Mouse (Mus musculus) adrenal gland, adult 2 months (tissue): ENCODE data around the gene Rpl7l1. TPM values are rescaled to one million over a fixed set of nuclear protein-coding genes. Genes with fewer than 3 reads are reported as not detected.
"Not testable (repeated sequence)": the region's sequence is repeated elsewhere in the genome, so short reads cannot be mapped to it uniquely, and the experiment has no call there.

ENCODE experiments used
- DNase-seq: peaks from one replicate; pipeline ENCODE4 v3.0.0; 2021
- polyA plus RNA-seq: library from polyadenylated mRNA; depleted of rRNA; stranded (reverse); fragments of >200 nt; gene quantifications from 2 replicates; pipeline ENCODE4 v1.2.3, GENCODE M21; 2012
- total RNA-seq, 2 experiments: library from RNA; stranded (reverse); gene quantifications; 2 replicates each; pipeline ENCODE4 v1.2.3; 2021

Rpl7l1 gene
- total and polyA plus RNA-seq, 3 experiments = 8.0 to 85.9 (median 74.6) TPM

DNA sequence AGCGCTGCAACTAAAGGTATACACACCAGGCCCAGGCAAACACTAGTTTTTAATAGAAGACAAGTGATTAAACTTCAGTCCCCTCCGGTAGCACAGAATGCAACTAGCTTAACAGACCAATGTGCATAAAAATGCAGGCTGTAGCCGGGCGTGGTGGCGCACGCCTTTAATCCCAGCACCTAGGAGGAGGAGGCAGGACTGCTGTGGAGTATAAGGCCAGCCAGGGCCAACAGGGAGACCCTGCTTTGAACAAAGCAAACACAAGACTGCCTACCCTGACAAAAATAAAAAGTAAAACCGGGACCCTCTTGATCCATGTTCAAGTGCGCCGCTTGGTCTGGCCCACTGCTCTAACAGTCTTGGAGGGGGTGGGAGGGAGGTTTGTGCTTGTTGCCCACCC is 7.4 kb downstream of the Rpl7l1 start:
- DNase-seq = no peak

DNA sequence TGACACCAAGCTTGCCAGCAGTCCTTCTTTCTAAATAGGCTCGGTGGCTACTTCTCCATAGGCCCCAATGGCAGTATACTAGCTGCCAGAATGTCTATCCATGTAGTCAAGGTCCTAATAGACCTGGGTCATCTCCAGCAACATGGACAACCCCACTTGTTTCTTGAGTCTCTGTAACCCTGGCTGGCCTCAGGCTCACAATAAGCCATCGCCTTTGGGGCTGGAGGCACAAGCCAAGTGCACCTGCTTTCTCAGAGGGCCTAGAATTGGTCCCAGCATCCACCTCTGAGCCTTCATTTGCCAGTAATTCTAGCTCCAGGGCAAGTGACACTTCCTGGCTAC is 8.4 kb downstream of the Rpl7l1 start:
- DNase-seq = no peak

DNA sequence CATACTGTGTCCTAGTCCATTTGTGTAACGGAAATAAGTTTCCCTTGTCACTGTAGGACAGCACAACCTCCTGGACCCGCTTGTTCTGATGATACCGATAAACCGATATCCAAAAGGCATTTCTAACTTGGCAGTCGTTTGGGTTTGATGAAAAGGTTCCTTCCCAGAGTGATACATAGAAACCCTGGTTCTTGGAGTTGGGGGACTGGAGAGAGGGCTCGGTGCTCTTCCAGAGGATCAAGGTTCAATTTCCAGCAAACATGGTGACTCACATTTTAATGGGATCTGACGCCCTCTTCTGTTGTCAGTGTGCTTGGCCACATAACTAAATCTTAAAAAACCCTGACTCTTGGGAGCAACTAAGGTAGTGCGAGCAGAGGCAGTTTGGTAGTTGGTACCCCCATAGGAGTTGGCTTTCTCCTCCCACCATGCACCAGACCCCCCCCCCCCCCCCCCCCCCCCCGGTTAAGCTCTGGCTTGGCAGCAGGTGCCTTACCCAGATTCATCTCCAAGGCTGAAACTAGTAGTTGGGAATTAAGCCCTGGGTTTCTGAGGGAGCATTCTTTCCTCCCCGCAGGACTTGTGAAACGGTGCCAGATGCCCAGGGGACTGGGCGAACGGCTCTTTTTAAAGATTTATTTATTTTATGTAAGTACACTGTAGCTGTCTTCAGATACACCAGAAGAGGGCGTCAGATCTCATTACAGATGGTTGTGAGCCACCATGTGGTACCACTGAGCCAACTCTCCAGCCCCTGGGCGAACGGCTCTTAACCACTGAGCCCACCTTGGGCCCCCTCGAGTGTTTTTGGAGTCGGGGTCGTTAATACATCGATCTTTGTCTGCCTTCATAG is 9.0 kb downstream of the Rpl7l1 start:
- no peak for DNase-seq

DNA sequence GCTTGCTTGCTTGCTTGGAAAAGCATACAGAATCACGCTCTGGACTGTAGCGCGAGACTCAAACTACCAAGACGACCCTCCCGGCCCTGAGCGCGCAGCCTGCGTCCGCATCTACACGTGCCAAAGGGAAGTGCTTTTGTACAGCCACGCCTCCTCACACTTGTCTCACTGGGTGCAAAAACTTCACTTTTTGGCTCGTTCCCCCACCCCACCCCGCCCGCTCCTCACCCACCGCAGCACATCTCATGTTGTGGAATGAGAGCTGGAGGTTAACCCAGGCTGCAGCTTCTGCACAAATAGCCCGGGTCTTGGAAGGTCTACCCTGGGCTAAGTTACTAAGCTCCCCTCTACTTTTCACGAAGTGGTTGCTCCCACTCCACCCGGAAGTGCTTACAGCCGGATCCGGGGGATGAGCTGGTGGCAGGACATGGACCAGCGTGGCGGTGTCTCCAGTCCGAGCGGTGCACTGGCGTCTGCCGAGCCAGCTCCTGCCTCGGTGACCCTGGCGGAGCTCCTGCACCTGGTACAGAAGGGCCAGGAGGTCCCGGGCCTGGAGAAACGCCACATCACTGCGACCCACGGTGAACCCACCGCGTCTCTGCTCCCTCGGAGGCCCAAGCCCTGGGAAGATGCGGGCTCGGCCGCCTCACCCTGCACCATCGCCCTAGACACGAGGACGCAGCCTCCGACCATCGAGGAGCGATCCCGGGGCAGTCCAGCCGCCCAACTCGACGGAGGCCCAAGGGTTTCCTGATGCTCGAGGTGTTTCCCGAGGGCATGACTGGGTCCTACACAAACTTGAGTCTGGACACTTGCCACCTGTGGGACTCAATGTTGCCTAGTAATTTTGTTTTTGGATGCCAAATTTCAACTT is 9.8 kb downstream of the Rpl7l1 start, which contains the start of gene 2310039H08Rik:
2310039H08Rik (plus strand) TSS at position 232 of the 874 bp plus-strand sequence.
- peak; percentile 91 for DNase-seq

DNA sequence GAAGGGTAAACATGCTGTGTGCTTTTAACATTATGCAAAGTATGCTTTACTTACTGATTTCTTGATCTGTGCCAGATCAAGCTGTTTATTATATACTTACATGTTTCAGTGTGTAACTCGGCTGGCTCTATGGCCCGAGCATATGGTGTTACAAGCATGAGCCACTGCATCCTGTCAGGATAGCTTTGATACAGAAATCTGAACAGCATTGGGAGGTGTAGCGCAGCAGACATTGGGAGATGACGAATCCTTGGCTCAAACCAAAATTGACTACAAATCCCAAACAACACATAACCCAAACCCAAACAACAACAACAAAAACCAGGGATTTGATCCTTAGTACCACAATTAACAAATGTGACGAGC is 10.5 kb downstream of the Rpl7l1 start:
- DNase-seq = no peak

DNA sequence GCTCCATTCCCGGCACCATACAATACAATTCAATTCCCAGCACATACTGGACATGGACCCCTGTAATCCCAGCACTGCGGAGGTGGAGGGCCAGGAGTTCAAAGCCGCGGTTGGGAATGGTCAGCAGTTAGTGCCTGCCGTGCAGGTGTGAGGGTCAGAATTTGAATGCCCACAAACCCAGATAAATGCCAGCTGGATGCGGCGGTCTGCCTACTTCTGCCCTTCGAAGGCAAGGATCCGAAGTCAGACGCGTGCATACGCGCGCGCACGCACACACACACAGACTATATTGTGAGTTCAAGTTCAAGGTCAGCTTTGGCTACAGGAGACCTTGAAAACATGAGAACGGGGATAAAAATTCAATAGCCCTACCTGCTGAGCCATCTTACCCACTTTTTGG is 10.9 kb downstream of the Rpl7l1 start:
- DNase-seq = no peak

DNA sequence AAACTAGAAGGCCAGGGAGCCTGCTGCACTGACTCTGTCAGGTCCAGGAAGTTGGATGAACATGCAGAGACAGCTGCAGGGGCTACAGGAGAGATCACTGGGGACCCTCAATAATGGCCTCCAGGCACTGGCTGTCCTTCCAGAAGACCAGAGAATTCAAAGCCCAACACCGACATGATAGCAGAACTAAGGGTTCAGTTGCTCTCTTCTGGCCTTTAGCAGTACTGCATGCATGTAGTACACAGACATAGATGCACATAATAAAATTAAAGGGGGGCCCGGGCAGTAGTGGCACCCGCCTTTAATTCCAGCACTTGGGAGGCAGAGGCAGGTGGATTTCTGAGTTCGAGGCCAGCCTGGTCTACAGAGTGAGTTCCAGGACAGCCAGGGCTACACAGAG is 11.4 kb downstream of the Rpl7l1 start:
- DNase-seq = no peak

DNA sequence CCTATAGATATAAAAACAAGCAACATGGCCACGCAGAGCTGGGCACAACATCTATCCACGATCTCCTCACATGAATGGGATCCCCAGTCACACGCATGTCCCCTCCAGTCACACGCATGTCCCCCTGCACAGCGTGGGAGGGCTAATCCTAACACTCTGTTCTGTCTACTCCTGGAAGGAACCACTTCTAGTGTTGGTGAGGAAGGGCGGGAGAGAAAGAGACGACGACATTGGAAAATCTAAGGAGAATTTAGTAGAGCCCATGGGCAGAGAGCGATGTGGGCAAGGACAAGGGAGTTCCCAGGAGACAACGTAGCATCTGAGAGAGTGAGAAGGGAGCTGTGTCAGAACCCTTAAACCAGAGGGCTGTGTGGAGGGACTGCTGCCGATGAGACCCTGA is 11.9 kb downstream of the Rpl7l1 start:
- DNase-seq = no peak

DNA sequence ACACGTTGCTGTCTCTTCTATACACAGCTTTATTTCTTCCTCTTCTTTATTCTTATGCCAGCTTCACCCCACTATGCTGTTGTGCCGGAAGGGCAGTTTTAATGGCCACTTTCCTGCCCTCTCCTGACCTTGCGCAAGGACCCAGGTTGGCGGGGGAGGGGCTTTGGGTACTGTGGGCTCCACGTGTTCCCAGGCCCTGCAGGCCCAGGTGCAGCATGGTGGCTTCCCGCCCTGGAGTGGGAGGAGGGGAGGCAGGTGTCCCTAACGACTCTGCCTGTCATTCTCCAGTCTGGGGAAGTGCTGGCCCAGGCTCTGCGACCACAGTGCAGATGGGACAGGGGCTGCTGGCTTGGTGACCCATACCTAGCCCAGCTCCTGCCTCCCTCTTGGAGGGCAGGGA is 14.6 kb downstream of the Rpl7l1 start:
- no peak for DNase-seq

DNA sequence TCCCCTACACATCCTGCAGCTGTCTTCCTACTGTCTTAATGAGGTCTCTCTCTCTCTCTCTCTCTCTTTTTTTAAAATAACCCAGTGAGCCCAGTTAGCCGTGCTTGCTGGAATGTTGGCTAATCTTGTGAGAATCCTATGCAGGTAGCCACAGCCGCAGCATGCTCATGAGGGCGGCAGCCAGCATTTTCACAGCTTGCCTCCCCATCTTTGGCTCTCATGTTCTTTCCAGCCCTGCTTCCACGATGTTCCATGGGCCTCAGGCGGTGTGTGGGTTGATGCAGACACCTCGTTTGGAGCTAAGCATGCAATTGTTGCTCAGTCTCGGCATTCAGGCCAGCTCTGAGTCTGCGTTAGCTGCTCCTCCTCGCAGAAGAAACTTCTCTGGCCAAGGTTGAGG is 17.6 kb downstream of the Rpl7l1 start:
- not testable (repeated sequence) for DNase-seq

DNA sequence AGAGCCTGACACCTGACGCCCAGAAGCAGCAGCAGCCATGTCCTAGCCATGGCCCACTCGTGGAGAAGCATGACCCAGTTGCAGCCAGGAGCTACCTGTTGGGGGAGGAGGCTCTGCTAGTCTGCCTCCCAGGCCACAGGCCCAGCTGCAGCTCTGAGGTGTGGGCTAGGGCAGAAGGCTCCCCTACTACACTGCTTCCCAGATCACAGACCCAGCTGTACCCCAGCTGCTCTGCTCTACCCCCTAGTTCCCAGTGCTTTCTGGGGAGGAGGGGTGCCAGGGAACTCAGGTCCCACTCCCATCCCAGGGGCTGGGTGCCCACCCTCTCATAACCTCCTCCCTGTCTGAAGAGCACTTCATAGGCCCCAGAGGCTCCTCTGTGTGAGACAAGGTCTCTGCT is 18.9 kb downstream of the Rpl7l1 start, which contains the start of gene Ptcra:
Ptcra (minus strand) TSS at position 169 of the 400 bp plus-strand sequence.
- no peak for DNase-seq

DNA sequence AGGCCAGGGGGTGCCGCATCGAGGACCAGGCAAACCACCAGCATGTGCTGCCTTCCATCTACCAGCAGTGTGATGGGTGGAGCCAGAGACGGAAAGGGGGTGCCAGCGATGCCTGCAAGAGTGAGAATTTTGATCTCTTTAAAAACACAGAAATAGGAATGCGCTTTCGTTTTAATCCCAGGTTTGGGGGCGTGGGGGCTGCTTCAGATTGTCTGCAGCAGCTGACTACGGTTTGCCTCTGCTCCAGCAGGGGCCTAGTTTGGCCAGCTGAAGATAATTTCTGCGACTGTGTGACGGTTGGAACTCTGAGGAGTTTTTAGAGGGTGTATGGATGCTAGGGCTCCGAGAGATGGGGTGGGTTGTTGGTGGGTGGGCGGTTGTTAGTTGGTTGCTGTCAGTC is 23.7 kb downstream of the Rpl7l1 start:
- DNase-seq = no peak

DNA sequence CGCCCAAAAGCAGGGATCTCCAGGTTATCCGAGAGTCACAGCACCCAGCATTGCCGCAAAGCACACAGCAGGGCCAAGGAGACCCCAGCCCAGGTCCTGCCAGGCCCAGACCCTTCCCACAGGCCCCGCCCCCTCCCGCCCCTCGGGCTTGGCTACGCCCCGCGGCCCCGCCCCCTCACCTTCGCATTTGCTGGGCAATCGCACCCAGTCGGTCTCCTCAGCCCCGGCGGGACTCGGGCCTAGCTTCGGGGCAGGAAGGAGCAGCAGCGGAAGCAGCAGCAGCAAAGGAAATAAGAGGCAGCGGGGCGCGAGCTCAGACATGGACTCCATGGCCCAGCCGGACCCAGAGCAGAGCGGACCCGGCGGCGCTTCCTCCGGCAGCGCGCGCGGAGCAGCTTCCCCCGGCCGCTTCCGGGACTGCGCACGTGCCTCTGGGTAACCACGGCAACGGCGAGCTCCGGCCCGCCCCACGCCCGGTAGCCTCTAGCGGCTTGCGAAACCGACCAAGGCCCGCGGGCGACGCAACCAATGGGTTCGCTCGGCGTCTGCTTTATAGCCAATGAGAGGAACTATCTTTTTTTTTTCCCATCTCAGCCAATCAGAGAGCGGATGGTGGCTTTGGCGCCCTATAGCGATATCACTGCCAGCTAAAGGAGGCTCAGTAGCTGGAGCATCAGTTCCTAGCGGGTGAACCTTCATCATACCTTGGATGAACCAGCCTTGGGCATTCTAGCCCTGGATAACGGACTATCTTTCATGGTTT is 30.5 kb downstream of the Rpl7l1 start, which contains the start of gene Cnpy3:
Cnpy3 (minus strand) TSS at position 421 of the 763 bp plus-strand sequence.
- peak; percentile 98 for DNase-seq

DNA sequence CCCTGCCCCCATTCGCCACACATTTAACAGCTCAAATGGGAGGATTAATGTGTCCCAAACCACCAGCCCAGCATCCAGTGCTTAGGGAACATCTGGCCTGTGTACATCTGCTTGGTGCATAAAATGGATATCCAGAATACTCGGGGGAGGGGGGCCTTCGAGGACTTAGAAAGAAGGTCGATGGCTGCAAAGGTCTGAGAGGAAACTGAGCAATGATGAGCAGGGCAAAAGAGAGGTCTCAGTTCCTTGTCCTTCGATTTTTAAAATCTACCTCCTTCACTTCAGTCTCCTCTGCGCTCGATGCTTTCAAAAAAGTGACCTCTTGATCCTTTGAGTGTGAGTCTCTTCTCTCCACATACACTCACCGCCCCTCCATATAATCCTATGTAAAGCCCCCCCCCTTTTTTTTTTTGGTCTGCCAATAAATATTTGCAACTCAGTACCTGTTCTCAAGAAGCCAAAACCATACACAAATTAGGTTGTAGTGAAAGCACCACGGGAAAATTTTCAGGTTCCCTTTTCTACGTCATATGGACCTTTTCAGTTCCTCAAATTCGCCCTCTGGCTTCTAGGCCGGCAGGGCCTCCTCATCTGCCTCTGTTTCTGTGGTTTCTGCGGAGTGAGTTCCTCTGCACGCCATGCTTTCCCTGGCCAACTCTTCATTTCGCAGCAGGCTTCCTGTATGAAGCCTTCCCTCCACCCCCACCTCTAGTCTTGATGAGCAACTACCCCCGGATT is 31.2 kb downstream of the Rpl7l1 start:
- no peak for DNase-seq

DNA sequence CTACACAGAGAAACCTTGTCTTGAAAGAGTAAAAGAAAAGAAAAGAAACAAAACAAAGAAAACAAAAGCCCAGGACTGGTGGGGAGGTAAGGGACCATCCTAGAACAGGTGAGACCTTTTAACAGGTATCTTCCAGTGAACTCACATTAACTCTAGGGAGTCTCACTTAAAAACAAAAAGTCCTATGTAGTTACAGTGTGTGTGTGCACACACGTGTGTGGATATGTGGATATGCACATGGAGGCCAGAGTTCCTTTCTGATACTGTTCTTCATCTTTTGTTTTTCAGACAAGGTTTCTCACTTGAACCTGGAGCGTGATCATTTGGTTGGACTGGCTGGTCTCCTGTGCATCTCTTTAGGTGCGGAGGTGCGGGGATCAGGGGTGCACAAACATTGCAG is 31.9 kb downstream of the Rpl7l1 start:
- DNase-seq = no peak

DNA sequence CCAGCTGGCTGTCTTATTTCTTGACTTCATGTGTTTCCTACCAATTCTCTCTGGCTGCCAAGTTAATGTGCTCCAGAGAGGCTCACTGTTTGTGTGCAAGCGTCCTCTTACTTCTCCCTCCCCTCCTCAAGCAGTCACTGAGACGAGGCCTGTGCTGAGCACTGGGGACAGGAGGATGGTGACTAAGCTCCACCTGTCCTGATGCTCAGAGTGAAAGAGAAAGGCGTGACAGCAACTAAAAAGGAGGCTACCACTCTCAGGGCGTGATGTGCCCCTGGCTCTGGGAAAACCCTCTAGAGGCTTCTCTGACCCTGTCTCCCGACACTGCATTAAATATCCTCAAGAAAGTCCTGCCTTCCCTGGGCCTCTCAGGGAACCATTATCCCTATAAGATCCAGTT is 33.2 kb downstream of the Rpl7l1 start:
- DNase-seq = no peak

DNA sequence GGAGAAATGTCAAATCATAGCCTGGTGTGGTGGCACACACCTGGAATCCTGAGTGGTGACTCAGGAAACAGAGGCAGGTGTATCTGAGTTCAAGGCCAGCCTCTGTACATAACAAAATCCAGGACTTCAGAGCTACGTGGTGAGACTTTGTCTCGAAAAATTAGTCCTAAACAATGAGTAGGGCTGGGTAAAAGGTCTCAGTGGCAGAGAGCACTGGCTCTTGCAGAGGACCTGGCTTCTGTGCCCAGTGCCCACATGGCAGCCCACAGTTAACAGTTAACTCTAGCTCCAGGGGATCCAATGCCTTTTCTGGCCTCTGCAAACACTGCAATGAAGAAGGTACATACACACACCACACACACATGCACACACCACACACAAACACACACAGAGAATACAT is 34.7 kb downstream of the Rpl7l1 start:
- DNase-seq = no peak

DNA sequence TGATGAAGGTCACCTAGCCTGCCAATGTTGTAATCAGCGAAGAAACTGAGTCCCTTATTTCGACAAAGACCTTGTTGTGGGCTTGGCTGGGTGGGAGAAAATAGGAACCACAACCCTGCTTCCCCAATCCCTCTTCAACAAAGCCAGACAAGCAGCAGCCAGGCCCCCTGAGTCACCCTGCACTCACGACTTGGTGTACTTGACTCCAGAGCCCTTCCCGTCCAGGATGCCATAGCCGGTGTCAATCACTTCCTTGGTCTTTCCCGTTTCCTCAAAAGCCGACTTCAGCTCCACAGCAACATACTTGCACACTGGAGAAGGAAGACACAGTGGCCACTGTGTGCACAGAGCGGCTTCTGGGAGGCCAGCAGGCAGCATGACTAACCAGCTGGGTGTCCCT is 35.2 kb downstream of the Rpl7l1 start:
- DNase-seq = no peak

DNA sequence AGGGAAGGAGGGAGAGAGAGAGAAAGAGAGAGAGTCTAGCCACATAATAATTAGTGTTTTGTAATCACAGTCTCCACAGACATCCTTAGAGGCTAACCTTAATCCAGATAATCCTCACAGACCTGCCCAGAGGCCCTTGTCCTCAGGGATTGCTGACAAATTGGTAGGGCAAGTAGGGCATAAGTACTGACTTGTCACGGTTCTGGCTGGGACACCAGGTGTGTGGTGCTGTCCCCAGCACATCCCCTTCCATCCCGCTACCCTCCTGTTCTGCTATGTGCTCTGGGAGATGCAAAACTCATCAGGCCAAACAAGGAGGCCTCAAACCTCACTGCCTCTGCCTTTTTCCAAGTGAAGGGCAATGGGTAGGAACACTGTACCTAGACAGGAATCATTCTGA is 37.0 kb downstream of the Rpl7l1 start:
- no peak for DNase-seq

DNA sequence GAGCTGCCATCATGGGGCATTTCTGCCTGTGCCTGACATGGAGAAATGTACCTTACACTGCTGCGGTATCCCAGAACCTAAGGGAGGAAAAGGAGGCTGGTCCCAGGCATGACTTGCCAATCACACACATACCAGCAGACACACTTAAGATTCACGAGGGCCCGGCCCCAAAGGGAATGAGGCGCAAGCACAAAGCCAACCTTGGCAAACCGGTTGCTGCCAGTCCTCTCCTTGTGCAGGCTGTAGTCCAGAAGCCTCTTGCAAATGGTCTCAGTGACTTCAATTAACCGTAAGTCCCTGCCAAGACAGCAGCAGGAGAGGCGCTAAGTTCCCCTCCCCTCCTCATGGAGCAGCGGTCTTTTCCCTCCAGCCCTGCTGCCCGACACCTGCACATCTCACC is 39.5 kb downstream of the Rpl7l1 start:
- DNase-seq = no peak

DNA sequence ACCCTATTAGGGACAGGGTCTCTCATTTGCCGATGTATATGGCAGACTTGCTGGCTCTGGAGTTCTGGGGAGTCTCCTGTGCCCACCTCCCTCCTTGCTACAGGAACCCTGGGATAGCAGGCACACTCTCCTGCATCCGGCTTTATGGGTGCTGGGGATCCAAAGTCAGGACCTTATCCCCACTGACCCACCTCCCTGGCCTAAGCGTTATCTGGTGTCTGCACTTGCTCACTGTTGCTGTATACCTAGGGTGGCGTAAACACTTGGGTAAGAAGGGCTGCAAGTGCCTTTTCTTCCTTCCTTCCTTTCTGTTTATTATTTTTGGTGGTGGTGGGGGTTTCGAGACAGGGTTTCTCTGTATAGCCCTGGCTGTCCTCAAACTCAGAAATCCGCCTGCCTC is 41.2 kb downstream of the Rpl7l1 start:
- no peak for DNase-seq

DNA sequence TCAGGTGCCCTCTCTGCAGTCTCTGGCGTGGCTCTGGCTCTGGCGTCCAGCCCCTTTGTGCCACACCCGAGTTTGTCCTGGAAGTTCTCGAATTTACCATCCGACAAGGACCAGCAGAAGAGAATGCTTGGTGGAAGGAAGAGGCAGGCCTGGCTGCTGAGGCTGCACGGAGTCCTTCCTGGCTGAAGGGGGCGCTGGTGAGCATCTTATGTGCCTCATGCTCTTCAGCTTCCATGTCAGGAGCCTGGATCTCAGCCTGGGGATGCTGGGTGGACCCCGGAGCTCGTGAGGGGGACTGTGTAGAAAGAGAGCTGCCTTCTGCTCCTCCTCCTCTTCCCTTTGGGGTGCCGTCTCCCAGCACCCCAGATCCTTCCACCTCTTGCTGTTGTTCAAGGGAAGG is 46.3 kb downstream of the Rpl7l1 start:
- DNase-seq = no peak
